Mouse (Mus musculus) liver, embryonic 14.5 days (tissue): ENCODE results near the gene Slc18b1. TPM values are rescaled to one million over a fixed set of nuclear protein-coding genes. Genes with fewer than 3 reads are reported as not detected.

Source experiments
- ATAC-seq: fragments of 200-750 bp; cut with Nextera tagmentation; 2 replicates; pipeline ENCODE4 v1.8.0; 2017; ENCODE audit warnings: moderate number of reproducible peaks, mild to moderate bottlenecking, moderate library complexity; ENCODE audit not compliant: insufficient read depth
- DNase-seq, 3 experiments: peaks; one replicate each; pipeline ENCODE4 v3.0.0-alpha.2; 2012 to 2013; ENCODE audit warnings: low read depth in 3 of 3, low spot score in 3 of 3
- H3K27ac ChIP-seq: fragments of 300-500 bp; sonication (generic); 2 replicates; pipeline ENCODE4 v1.5.1; 2014; ENCODE audit warnings: moderate library complexity, mild to moderate bottlenecking, control low read depth, inconsistent platforms
- H3K27me3 ChIP-seq: fragments of 300-500 bp; sonication (generic); 2 replicates; pipeline ENCODE4 v1.6.1; 2014; ENCODE audit warnings: mild to moderate bottlenecking, low read length, moderate library complexity; ENCODE audit not compliant: control insufficient read depth, insufficient read depth
- H3K36me3 ChIP-seq: fragments of 300-500 bp; sonication (generic); replicated peaks from 2 replicates; pipeline ENCODE4 v1.6.1; 2014; ENCODE audit warnings: low read depth; ENCODE audit not compliant: control insufficient read depth, insufficient read depth
- H3K4me1 ChIP-seq, 2 experiments: fragments of 200-500 bp in 1 of 2; fragments of 300-500 bp in 1 of 2; sonication (generic) in 1 of 2; replicated peaks; 2 replicates each; pipeline ENCODE4 v1.6.1; 2012 to 2014; ENCODE audit warnings: antibody characterized with exemption in 1 of 2, inconsistent platforms in 1 of 2, low read length in 1 of 2; ENCODE audit not compliant: control insufficient read depth in 2 of 2, insufficient read depth in 2 of 2
- H3K4me2 ChIP-seq: fragments of 300-500 bp; sonication (generic); 2 replicates; pipeline ENCODE4 v1.6.1; 2014; ENCODE audit warnings: low read depth, mild to moderate bottlenecking, control low read depth, moderate library complexity
- H3K4me3 ChIP-seq, 2 experiments: fragments of 200-500 bp in 1 of 2; fragments of 300-500 bp in 1 of 2; sonication (generic) in 1 of 2; 2 replicates each; pipeline ENCODE4 v1.5.1; 2012 to 2014; ENCODE audit warnings: low read depth in 2 of 2, low read length in 2 of 2, mild to moderate bottlenecking in 2 of 2, control low read depth in 1 of 2, inconsistent platforms in 1 of 2, moderate library complexity in 1 of 2; ENCODE audit not compliant: insufficient read depth in 1 of 2
- H3K9ac ChIP-seq: fragments of 300-500 bp; sonication (generic); replicated peaks from 2 replicates; pipeline ENCODE4 v1.6.1; 2014; ENCODE audit warnings: mild to moderate bottlenecking, control low read depth, moderate library complexity
- H3K9me3 ChIP-seq: fragments of 300-500 bp; sonication (generic); 2 replicates; pipeline ENCODE4 v1.6.1; 2016; ENCODE audit warnings: low read length, mixed read lengths; ENCODE audit not compliant: control insufficient read depth
- CTCF ChIP-seq: IDR thresholded peaks from 2 replicates; pipeline ENCODE4 v1.5.1; 2016; ENCODE audit warnings: antibody characterized with exemption, low read depth, control low read depth
- EP300 ChIP-seq: IDR thresholded peaks from 2 replicates; pipeline ENCODE4 v1.6.1; 2016; ENCODE audit warnings: antibody characterized with exemption, low read depth
- WGBS: fragments of 180-500 bp; shearing (Covaris S2); extraction: QIAGEN DNeasy Blood & Tissue Kit; methylation state at CpG from one replicate; pipeline ENCODE4 v1.1.7; 2014; ENCODE audit not compliant: insufficient replicate concordance; 5-methylcytosine and 5-hydroxymethylcytosine counted together
- polyA plus RNA-seq, 2 experiments: library from polyadenylated mRNA; depleted of rRNA in 1 of 2; stranded (reverse) in 1 of 2; unstranded in 1 of 2; fragments of >200 nt; fragmentation: Nextera tagmentation in 1 of 2; extraction: Ambion mirVana in 1 of 2; gene quantifications; 2 replicates each; pipeline versions ENCODE4 v1.2.1 to v1.2.3; 2012 to 2014

Gene Slc18b1
- polyA plus RNA-seq (2012; rRNA removed) (1.9 TPM in 2 replicates), polyA plus RNA-seq (2014; fragmentation: Nextera tagmentation; extraction: Ambion mirVana) (1.8 and 2.2 TPM in 2 replicates)

GRCm38 (mm10) chr10:23796551-23797503 is at the start of gene Slc18b1:
Gene Slc18b1 (plus strand): TSS chr10:23796986.
- Histone ChIP-seq H3K9ac (peak within 1 kb of the TSS; percentile 74), H3K36me3 (no peaks in the 10 kb centered on the region), H3K4me1 (peaks cover 0 to 2% of the 10 kb centered on the region in 2 experiments; a peak in 1 of 4 replicates), H3K4me3 (peak within 1 kb of the TSS; percentile 65 to 66), H3K27me3 (no peaks in the 10 kb centered on the region), H3K27ac (no peak within 1 kb of the TSS), H3K9me3 (no peaks in the 10 kb centered on the region), H3K4me2 (peak within 1 kb of the TSS; percentile 83)
- DNase-seq (no peak), ATAC-seq (peak; percentile 55)
- no peak for TF ChIP-seq EP300
- TF ChIP-seq CTCF: no peak
- 8% methylated on average over 43 of the region's 43 CpGs for whole genome bisulfite sequencing

- no peaks in the 10 kb centered on the region for H3K27me3 ChIP-seq
- H3K4me3 ChIP-seq: no peak overlapping the region
- H3K4me2 ChIP-seq: no peak overlapping the region
- TF ChIP-seq EP300 (no peak), CTCF (no peak)
- no peak overlapping the region for H3K9ac ChIP-seq
- DNase-seq: no peak
- no peak overlapping the region for H3K27ac ChIP-seq
- H3K36me3 ChIP-seq: no peaks in the 10 kb centered on the region
- no peaks in the 10 kb centered on the region for H3K4me1 ChIP-seq
- ATAC-seq: no peak
- no peaks in the 10 kb centered on the region for H3K9me3 ChIP-seq
- WGBS: 60% methylated on average over 7 of the region's 7 CpGs
Observed at GRCm38 (mm10) chr10:23754166-23754565, 42.6 kb upstream of the Slc18b1 start.

GRCm38 (mm10) chr10:23777288-23777945 is 19.4 kb upstream of the Slc18b1 start:
- H3K36me3 ChIP-seq: no peaks in the 10 kb centered on the region
- H3K4me1 ChIP-seq: peaks cover 6 to 12% of the 10 kb centered on the region in 2 experiments
- no peak for DNase-seq
- no peak overlapping the region for H3K9ac ChIP-seq
- 26% methylated on average over 5 of the region's 5 CpGs for WGBS
- ATAC-seq: no peak
- no peak overlapping the region for H3K4me2 ChIP-seq
- no peak overlapping the region for H3K27ac ChIP-seq
- no peaks in the 10 kb centered on the region for H3K9me3 ChIP-seq
- TF ChIP-seq EP300 (no peak), CTCF (peak; percentile 38; the same call in 1 of the 2 replicates)
- no peaks in the 10 kb centered on the region for H3K27me3 ChIP-seq
- no peak overlapping the region for H3K4me3 ChIP-seq

GRCm38 (mm10) chr10:23780539-23781275 is 16.1 kb upstream of the Slc18b1 start:
- peak; percentile 42 to 56 (median 52) for DNase-seq
- no peak overlapping the region for H3K27ac ChIP-seq
- no peak overlapping the region for H3K4me2 ChIP-seq

More at GRCm38 (mm10) chr10:23780539-23781275, 16.1 kb upstream of the Slc18b1 start:
- peak; percentile 63 for ATAC-seq
- Histone ChIP-seq H3K9me3 (no peaks in the 10 kb centered on the region), H3K36me3 (peaks cover 20% of the 10 kb centered on the region), H3K4me1 (peaks cover 6 to 25% of the 10 kb centered on the region in 2 experiments), H3K27me3 (no peaks in the 10 kb centered on the region), H3K9ac (no peak overlapping the region), H3K4me3 (no peak overlapping the region)
- WGBS: 59% methylated on average over 6 of the region's 6 CpGs
- TF ChIP-seq CTCF (no peak), EP300 (no peak)
